Mouse (Mus musculus): Measurements from ENCODE around the gene Adm. TPM values are rescaled to one million over a fixed set of nuclear protein-coding genes. Genes with fewer than 3 reads are reported as not detected.

Adm gene
- not detected for polyA plus RNA-seq (2017; shearing (Covaris generic))

GRCm38 (mm10) chr7:110627486-110628272, at the start of gene Adm:
TSS of gene Adm (plus strand) at chr7:110627661.

GRCm38 (mm10) chr7:110614133-110615063, 13.1 kb upstream of the Adm start, which contains the start of gene Sbf2:
TSS of gene Sbf2 (minus strand) at chr7:110614922.

Other genes with a start within 250 kb of the Adm start
- gene Sbf2, start 12.7 kb upstream of the Adm start, polyA plus RNA-seq (2017; shearing (Covaris generic)): 11.3 TPM
- gene Ampd3, start 140.5 kb downstream of the Adm start, polyA plus RNA-seq (2017; shearing (Covaris generic)): 13.1 TPM
- 13.9 TPM for gene Rnf141, start 216.8 kb downstream of the Adm start, polyA plus RNA-seq (2017; shearing (Covaris generic))
- not detected for gene Lyve1, start 235.6 kb downstream of the Adm start, polyA plus RNA-seq (2017; shearing (Covaris generic))